Mouse (Mus musculus) ES-Bruce4 (cell line): ENCODE measurements at regions not wholly inside any gene's neighbourhood (a gene's known extent, or its start where the extent isn't known, plus 50 kb on each side); places are given as distances from the start of the nearest gene placed in this dataset.

Experiments
- H3K27ac ChIP-seq: 2 replicates; pipeline ENCODE4 v1.5.1; 2012; ENCODE audit warnings: low read length, inconsistent platforms; ENCODE audit not compliant: insufficient read depth
- H3K27me3 ChIP-seq: 2 replicates; pipeline ENCODE4 v1.6.1; 2012; ENCODE audit warnings: mild to moderate bottlenecking, low read length, inconsistent platforms; ENCODE audit not compliant: control insufficient read depth, poor library complexity, insufficient read depth, severe bottlenecking
- H3K36me3 ChIP-seq: 2 replicates; pipeline ENCODE4 v1.6.1; 2012; ENCODE audit warnings: inconsistent platforms, mild to moderate bottlenecking, low read length, moderate library complexity; ENCODE audit not compliant: control insufficient read depth, poor library complexity, insufficient read depth, severe bottlenecking
- H3K4me1 ChIP-seq: one replicate; pipeline ENCODE4 v1.8.1; 2011; ENCODE audit warnings: low read length; ENCODE audit not compliant: control insufficient read depth, insufficient read depth
- H3K4me3 ChIP-seq: 2 replicates; pipeline ENCODE4 v1.5.1; 2011; ENCODE audit warnings: low read depth, mild to moderate bottlenecking, low read length
- H3K9ac ChIP-seq: 2 replicates; pipeline ENCODE4 v1.6.1; 2012; ENCODE audit warnings: low read depth, mild to moderate bottlenecking, inconsistent platforms; ENCODE audit not compliant: poor library complexity, severe bottlenecking
- H3K9me3 ChIP-seq: replicated peaks from 2 replicates; pipeline ENCODE4 v1.6.1; 2012; ENCODE audit warnings: mild to moderate bottlenecking, low read length, inconsistent platforms; ENCODE audit not compliant: control insufficient read depth, poor library complexity, insufficient read depth, severe bottlenecking
- CTCF ChIP-seq: IDR thresholded peaks from one replicate; pipeline ENCODE4 v1.8.1; 2011; ENCODE audit warnings: low read depth, low read length
- EP300 ChIP-seq: IDR thresholded peaks from 2 replicates; pipeline ENCODE4 v1.6.1; 2011; ENCODE audit warnings: low read depth, low read length; ENCODE audit not compliant: insufficient read depth
- POLR2A ChIP-seq: IDR thresholded peaks from one replicate; pipeline ENCODE4 v1.8.1; 2011; ENCODE audit warnings: low read length; ENCODE audit not compliant: insufficient read depth

DNA sequence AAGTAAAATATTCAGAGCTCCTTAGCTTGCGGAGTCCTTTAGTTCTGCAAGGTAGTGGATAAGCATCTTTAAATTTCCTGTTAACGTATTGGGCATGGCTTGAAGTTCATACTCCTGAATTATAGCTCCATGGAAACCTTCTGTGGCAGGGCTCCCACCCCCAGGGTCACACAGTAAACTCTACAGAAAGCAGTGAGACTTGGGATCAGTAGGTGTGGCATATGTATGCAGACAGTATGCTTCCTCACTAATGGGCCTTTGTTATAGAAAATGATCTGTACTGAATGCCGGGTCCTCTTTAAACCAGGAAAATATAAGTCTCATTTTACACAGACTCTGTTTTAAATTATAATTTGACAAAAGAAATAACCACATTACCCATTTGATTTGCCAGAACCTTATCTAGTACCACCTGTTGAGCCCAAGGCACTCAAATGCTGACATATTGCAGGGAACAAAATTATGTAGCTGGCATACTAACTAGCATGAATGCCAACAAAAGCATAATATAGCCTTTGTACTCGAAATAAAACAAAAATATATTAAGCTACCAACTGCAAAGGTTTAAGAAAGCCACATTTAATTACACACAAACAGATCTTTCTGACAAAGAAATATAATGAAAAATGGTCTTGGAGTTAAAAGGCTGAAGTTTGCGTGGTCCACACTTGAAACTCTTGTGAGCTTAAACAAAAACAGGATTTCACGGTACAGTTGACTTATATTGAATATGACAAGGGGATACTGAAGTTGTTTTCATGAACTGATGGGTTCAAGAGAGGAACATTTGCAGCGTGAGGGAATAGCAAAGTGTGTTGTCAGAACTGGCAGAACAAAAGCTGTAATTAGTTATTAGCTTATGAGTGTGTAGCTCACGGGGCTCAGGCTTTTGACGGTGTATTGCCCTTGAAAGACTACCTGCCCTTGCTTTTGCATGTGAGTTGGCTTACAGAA is 310.7 kb upstream of the Nr5a2 start:
- Histone ChIP-seq H3K27ac (no peak overlapping the region), H3K4me1 (no peaks in the 10 kb centered on the region), H3K9me3 (peaks cover 4% of the 10 kb centered on the region; the same call in 1 of the 2 replicates), H3K9ac (no peak overlapping the region), H3K27me3 (no peaks in the 10 kb centered on the region), H3K36me3 (no peaks in the 10 kb centered on the region), H3K4me3 (no peak overlapping the region)
- TF ChIP-seq POLR2A (no peak), CTCF (no peak), EP300 (no peak)

DNA sequence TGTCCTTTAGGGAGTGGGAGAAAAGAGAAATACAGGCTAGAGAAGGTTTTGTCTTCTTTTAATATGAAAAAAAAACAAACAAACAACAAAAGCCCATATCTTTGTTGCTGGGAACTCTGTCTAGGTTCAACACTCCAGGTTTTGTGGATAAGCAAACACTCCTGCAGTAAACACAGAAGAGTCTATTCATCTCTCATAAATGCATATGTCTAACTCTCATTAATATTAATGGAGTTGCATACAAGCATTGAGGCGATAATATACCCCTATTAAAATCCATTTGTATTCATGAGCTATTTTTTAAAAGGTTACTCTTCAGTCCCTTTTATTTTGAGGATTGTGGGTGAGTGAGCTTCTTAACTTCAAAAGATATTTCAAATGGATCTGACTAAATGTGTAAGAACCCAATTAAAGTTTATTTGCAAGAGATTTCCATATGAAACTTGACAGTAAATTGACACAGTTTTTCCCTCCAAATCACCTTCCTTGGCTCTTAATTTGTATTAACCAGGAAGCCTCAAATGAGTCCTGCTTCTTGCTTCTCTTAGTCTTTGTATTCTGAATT is 302.6 kb upstream of the Nr5a2 start:
- Histone ChIP-seq H3K4me1 (no peaks in the 10 kb centered on the region), H3K27me3 (no peaks in the 10 kb centered on the region), H3K9ac (no peak overlapping the region), H3K9me3 (no peaks in the 10 kb centered on the region), H3K27ac (no peak overlapping the region), H3K36me3 (no peaks in the 10 kb centered on the region), H3K4me3 (no peak overlapping the region)
- TF ChIP-seq EP300 = no peak
- no peak for TF ChIP-seq POLR2A
- TF ChIP-seq CTCF = no peak

DNA sequence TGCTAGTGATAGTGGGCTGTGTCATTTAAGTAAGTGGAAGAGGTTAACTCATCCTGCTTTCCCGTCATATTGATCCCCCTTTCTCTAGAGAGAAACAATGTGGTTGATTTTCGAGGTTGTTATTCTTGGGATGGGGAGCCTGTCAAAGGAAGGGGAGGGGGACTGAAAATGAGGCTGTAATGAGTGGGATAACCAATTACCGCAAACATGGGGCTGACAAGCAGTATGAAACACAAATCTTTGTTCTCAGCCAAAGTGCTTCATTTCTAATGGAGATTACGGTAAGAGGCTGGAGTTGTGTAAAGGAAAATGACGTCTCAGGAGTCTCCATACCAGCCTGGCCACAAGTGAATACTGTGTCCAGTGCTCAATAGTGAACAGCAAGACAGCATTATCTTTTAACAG is 301.9 kb upstream of the Nr5a2 start:
- Histone ChIP-seq H3K27me3 (no peaks in the 10 kb centered on the region), H3K4me1 (no peaks in the 10 kb centered on the region), H3K36me3 (no peaks in the 10 kb centered on the region), H3K9me3 (no peaks in the 10 kb centered on the region), H3K9ac (no peak overlapping the region), H3K27ac (no peak overlapping the region), H3K4me3 (no peak overlapping the region)
- TF ChIP-seq CTCF (no peak), POLR2A (no peak), EP300 (no peak)

DNA sequence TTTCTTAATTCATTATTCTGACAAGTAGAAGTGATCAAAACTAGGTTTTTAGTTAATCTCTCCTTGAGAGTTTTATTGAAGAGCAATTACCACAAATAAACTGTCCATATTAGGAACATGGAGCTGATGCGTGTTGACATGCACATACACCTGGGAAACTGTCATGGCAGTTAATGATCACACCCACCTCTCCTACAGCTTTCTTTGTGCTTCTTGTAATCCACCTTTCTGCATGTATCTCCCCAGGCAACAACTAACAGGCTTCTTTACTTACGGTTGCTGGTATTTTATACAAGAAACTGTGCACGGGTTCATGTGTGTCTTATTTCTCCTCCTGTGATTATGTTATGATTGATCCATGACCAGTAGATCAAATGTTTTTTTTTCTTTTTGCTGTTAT is 296.0 kb upstream of the Nr5a2 start:
- H3K9me3 ChIP-seq = no peaks in the 10 kb centered on the region
- no peak overlapping the region for H3K27ac ChIP-seq
- no peak for TF ChIP-seq CTCF
- no peak for TF ChIP-seq EP300
- TF ChIP-seq POLR2A = no peak
- H3K36me3 ChIP-seq = no peaks in the 10 kb centered on the region
- no peak overlapping the region for H3K4me3 ChIP-seq
- H3K9ac ChIP-seq = no peak overlapping the region
- H3K4me1 ChIP-seq = no peaks in the 10 kb centered on the region
- no peaks in the 10 kb centered on the region for H3K27me3 ChIP-seq

DNA sequence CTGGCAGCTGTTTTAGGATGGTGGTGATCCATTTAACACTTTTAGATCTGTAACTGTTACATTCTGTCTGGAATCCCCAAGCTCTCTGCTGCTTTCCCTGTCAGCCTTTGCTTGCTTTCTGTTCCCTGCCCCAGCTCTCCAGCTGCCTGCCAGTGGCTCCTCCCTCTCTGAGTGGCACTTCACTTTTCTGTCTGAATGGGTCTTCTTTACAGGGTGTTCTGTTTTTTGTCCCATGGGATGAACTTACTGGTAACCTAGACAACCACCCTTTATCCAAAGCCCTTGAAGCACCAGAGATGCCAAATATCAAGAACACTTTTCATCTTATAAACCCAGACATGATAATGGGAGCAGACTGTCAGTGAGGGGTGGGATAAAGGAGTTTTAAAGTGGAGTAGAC is 294.8 kb upstream of the Nr5a2 start:
- Histone ChIP-seq H3K36me3 (no peaks in the 10 kb centered on the region), H3K9ac (no peak overlapping the region), H3K27me3 (no peaks in the 10 kb centered on the region), H3K4me3 (no peak overlapping the region), H3K9me3 (no peaks in the 10 kb centered on the region), H3K4me1 (no peaks in the 10 kb centered on the region), H3K27ac (no peak overlapping the region)
- no peak for TF ChIP-seq EP300
- no peak for TF ChIP-seq CTCF
- TF ChIP-seq POLR2A = no peak

DNA sequence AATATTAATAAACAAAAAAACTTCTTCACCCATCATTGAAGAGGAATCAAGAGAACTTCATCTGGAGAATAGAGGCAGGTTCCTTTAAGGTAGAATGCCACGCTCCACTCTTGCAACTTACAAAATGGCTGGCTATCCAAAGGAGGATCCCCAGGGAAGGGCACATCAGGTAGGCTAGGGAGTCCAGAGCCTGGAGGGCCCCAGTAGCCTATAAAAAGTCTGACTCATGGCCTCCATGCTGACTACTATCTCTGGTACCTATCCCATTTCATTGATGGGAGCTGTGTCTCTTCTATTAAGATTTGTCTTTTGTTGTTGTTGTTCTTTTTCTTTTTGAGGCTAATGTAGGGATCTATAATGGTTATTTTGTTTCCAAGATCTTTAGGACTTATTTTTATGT is 294.4 kb upstream of the Nr5a2 start:
- no peak overlapping the region for H3K27ac ChIP-seq

More for the DNA sequence above, 294.4 kb upstream of the Nr5a2 start:
- no peaks in the 10 kb centered on the region for H3K27me3 ChIP-seq
- H3K4me3 ChIP-seq = no peak overlapping the region
- no peaks in the 10 kb centered on the region for H3K9me3 ChIP-seq
- H3K9ac ChIP-seq = no peak overlapping the region
- H3K36me3 ChIP-seq = no peaks in the 10 kb centered on the region
- no peaks in the 10 kb centered on the region for H3K4me1 ChIP-seq
- no peak for TF ChIP-seq EP300
- TF ChIP-seq POLR2A = no peak
- TF ChIP-seq CTCF = no peak
